Mouse (Mus musculus): ENCODE data around the gene Dhx9.
"Not testable (repeated sequence)": the region's sequence is repeated elsewhere in the genome, so short reads cannot be mapped to it uniquely, and the experiment has no call there.

Dhx9 gene

GRCm38 (mm10) chr1:153486120-153486519 lies 1.3 kb downstream of the Dhx9 start:
- not testable (repeated sequence) for DNase-seq (ENCODE audit: low spot score in 2 of 2)

- DNase-seq (ENCODE audit: low spot score in 2 of 2) = no peak
Measured at GRCm38 (mm10) chr1:153485201-153485796, 2.2 kb downstream of the Dhx9 start.

- DNase-seq (ENCODE audit: low spot score in 2 of 2) = no peak
Measured at GRCm38 (mm10) chr1:153481025-153481412, 6.4 kb downstream of the Dhx9 start.

GRCm38 (mm10) chr1:153480386-153481024 lies 7.0 kb downstream of the Dhx9 start:
- peak in 1 of 2 experiments; percentile 76 for DNase-seq (ENCODE audit: low spot score in 2 of 2)

- no peak for DNase-seq (ENCODE audit: low spot score in 2 of 2)
Measured at GRCm38 (mm10) chr1:153479296-153479695, 8.2 kb downstream of the Dhx9 start.

GRCm38 (mm10) chr1:153461796-153462195 lies 25.7 kb downstream of the Dhx9 start:
- DNase-seq (ENCODE audit: low spot score in 2 of 2) = no peak

- no peak for DNase-seq (ENCODE audit: low spot score in 2 of 2)
Measured at GRCm38 (mm10) chr1:153456137-153456536, 31.3 kb downstream of the Dhx9 start.

GRCm38 (mm10) chr1:153453146-153453642 lies 34.3 kb downstream of the Dhx9 start:
- DNase-seq (ENCODE audit: low spot score in 2 of 2) = no peak

- DNase-seq (ENCODE audit: low spot score in 2 of 2) = no peak
Measured at GRCm38 (mm10) chr1:153451237-153452154, 36.0 kb downstream of the Dhx9 start.

GRCm38 (mm10) chr1:153446120-153446831 lies 41.2 kb downstream of the Dhx9 start:
- DNase-seq (ENCODE audit: low spot score in 2 of 2) = no peak

GRCm38 (mm10) chr1:153443632-153444031 lies 43.8 kb downstream of the Dhx9 start:
- DNase-seq (ENCODE audit: low spot score in 2 of 2) = no peak

GRCm38 (mm10) chr1:153443019-153443418 lies 44.4 kb downstream of the Dhx9 start:
- DNase-seq (ENCODE audit: low spot score in 2 of 2) = no peak

GRCm38 (mm10) chr1:153441656-153442055 lies 45.8 kb downstream of the Dhx9 start:
- no peak for DNase-seq (ENCODE audit: low spot score in 2 of 2)

- no peak for DNase-seq (ENCODE audit: low spot score in 2 of 2)
Measured at GRCm38 (mm10) chr1:153440752-153441151, 46.7 kb downstream of the Dhx9 start.

- DNase-seq (ENCODE audit: low spot score in 2 of 2) = no peak
Measured at GRCm38 (mm10) chr1:153437536-153437935, 49.9 kb downstream of the Dhx9 start.

GRCm38 (mm10) chr1:153433851-153434589 lies 53.4 kb downstream of the Dhx9 start:
- no peak for DNase-seq (ENCODE audit: low spot score in 2 of 2)

GRCm38 (mm10) chr1:153432329-153432728 lies 55.1 kb downstream of the Dhx9 start:
- DNase-seq (ENCODE audit: low spot score in 2 of 2) = no peak

GRCm38 (mm10) chr1:153431701-153432100 lies 55.8 kb downstream of the Dhx9 start:
- no peak for DNase-seq (ENCODE audit: low spot score in 2 of 2)

GRCm38 (mm10) chr1:153431158-153431557 lies 56.3 kb downstream of the Dhx9 start:
- DNase-seq (ENCODE audit: low spot score in 2 of 2) = no peak

GRCm38 (mm10) chr1:153424770-153425584 lies 62.5 kb downstream of the Dhx9 start, which contains the start of gene Shcbp1l:
TSS of gene Shcbp1l (plus strand) at chr1:153425162.
- DNase-seq (ENCODE audit: low spot score in 2 of 2) = peak; percentile 55 to 73

Measured in urinary bladder, postnatal 4 days (tissue).